Mouse (Mus musculus) urinary bladder, adult 18-20 months (tissue): ENCODE results near the gene Eif4a1.

ENCODE experiments used
- DNase-seq, 2 experiments: peaks; one replicate each; pipeline ENCODE4 v3.0.0; 2022; ENCODE audit warnings: low spot score in 2 of 2, mixed read lengths in 2 of 2

Eif4a1 gene

GRCm38 (mm10) chr11:69699595-69699994, 27.4 kb upstream of the Eif4a1 start:
- no peak for DNase-seq

GRCm38 (mm10) chr11:69698574-69698973, 26.4 kb upstream of the Eif4a1 start:
- DNase-seq = no peak

- no peak for DNase-seq
These were observed 25.2 kb upstream of the Eif4a1 start for GRCm38 (mm10) chr11:69697396-69697795.

- DNase-seq = peak; percentile 62 to 63
These were observed 23.3 kb upstream of the Eif4a1 start, which contains the start of the genes Tnfsf12 and Tnfsfm13 for GRCm38 (mm10) chr11:69695361-69696181. TSS of gene Tnfsf12 (minus strand) at chr11:69695849. TSS of gene Tnfsfm13 (minus strand) at chr11:69696098.

- no peak for DNase-seq
These were observed 22.8 kb upstream of the Eif4a1 start for GRCm38 (mm10) chr11:69695046-69695360.

GRCm38 (mm10) chr11:69693421-69693965, 21.3 kb upstream of the Eif4a1 start:
- DNase-seq = no peak

GRCm38 (mm10) chr11:69692863-69693262, 20.6 kb upstream of the Eif4a1 start:
- DNase-seq = no peak

GRCm38 (mm10) chr11:69692196-69692811, 20.1 kb upstream of the Eif4a1 start:
- DNase-seq = no peak

GRCm38 (mm10) chr11:69689891-69690290, 17.7 kb upstream of the Eif4a1 start:
- DNase-seq = no peak

GRCm38 (mm10) chr11:69687061-69687460, 14.8 kb upstream of the Eif4a1 start:
- DNase-seq = no peak

GRCm38 (mm10) chr11:69686377-69686776, 14.2 kb upstream of the Eif4a1 start:
- peak in 1 of 2 experiments; percentile 76 for DNase-seq

GRCm38 (mm10) chr11:69685526-69686148, 13.4 kb upstream of the Eif4a1 start, which contains the start of gene Tnfsf13:
TSS of gene Tnfsf13 (minus strand) at chr11:69685784.
- DNase-seq = peak in 1 of 2 experiments; percentile 75

- DNase-seq = no peak
These were observed 12.7 kb upstream of the Eif4a1 start for GRCm38 (mm10) chr11:69684936-69685335.

GRCm38 (mm10) chr11:69684128-69684745, 12.0 kb upstream of the Eif4a1 start:
- no peak for DNase-seq

- no peak for DNase-seq
These were observed 11.4 kb upstream of the Eif4a1 start for GRCm38 (mm10) chr11:69683576-69683975.

- DNase-seq = peak; percentile 77 to 79
These were observed 10.8 kb upstream of the Eif4a1 start for GRCm38 (mm10) chr11:69682840-69683533.

- DNase-seq = no peak
These were observed 10.1 kb upstream of the Eif4a1 start for GRCm38 (mm10) chr11:69682209-69682839.

- DNase-seq = peak; percentile 93 to 94
These were observed 9.3 kb upstream of the Eif4a1 start, which contains the start of gene Senp3 for GRCm38 (mm10) chr11:69681314-69682208. TSS of gene Senp3 (minus strand) at chr11:69682084.

GRCm38 (mm10) chr11:69680136-69680855, 8.1 kb upstream of the Eif4a1 start:
- no peak for DNase-seq
